Mouse (Mus musculus) hindbrain, embryonic 11.5 days (tissue): Measurements from ENCODE around the gene Grip2. TPM values are rescaled to one million over a fixed set of nuclear protein-coding genes. Genes with fewer than 3 reads are reported as not detected.

ENCODE experiments used
- polyA plus RNA-seq: library from polyadenylated mRNA; unstranded; fragments of >200 nt; fragmentation: Nextera tagmentation; extraction: Ambion mirVana; gene quantifications from 2 replicates; pipeline ENCODE4 v1.2.1, GENCODE M21; 2014

The Grip2 gene
- polyA plus RNA-seq, 1 experiment from 2014 or later: 0.63 TPM

Other genes starting within 250 kb of the Grip2 start
- 46.6 and 64.0 TPM in 2 replicates for gene Slc6a6, start 143.2 kb downstream of the Grip2 start, polyA plus RNA-seq
- 49.2 and 61.5 TPM in 2 replicates for gene Ccdc174, start 50.8 kb upstream of the Grip2 start, polyA plus RNA-seq
- gene 4930590J08Rik, start 75.6 kb upstream of the Grip2 start, polyA plus RNA-seq: 0.40 and 1.2 TPM in 2 replicates
- gene Fgd5, start 151.6 kb upstream of the Grip2 start, polyA plus RNA-seq: 5.8 and 6.5 TPM in 2 replicates